Mouse (Mus musculus) hindlimb bud, embryonic 11.5 days (tissue): ENCODE measurements around the gene Acacb.

Experiments used
- DNase-seq: peaks from one replicate; pipeline ENCODE4 v3.0.0-alpha.2; 2012; ENCODE audit warnings: low read depth, low spot score; ENCODE audit errors: extremely low spot score

Gene Acacb

GRCm38 (mm10) chr5:114146028-114146888 lies at the start of gene Acacb:
TSS of gene Acacb (plus strand) at chr5:114146535.
- DNase-seq = no peak

- DNase-seq = peak; percentile 83
Measured at GRCm38 (mm10) chr5:114099709-114100389, 46.5 kb upstream of the Acacb start.

GRCm38 (mm10) chr5:114100390-114101099 lies 45.8 kb upstream of the Acacb start:
- DNase-seq = no peak

- DNase-seq = no peak
Measured at GRCm38 (mm10) chr5:114101873-114102272, 44.5 kb upstream of the Acacb start.

- DNase-seq = no peak
Measured at GRCm38 (mm10) chr5:114102807-114103206, 43.5 kb upstream of the Acacb start.

- DNase-seq = no peak
Measured at GRCm38 (mm10) chr5:114106391-114106935, 39.9 kb upstream of the Acacb start.

GRCm38 (mm10) chr5:114113334-114113733 lies 33.0 kb upstream of the Acacb start:
- no peak for DNase-seq

- no peak for DNase-seq
Measured at GRCm38 (mm10) chr5:114115030-114115429, 31.3 kb upstream of the Acacb start.

- no peak for DNase-seq
Measured at GRCm38 (mm10) chr5:114116586-114116985, 29.7 kb upstream of the Acacb start.

GRCm38 (mm10) chr5:114119806-114120205 lies 26.5 kb upstream of the Acacb start:
- no peak for DNase-seq

GRCm38 (mm10) chr5:114126008-114126407 lies 20.3 kb upstream of the Acacb start:
- DNase-seq = no peak

GRCm38 (mm10) chr5:114126499-114127244 lies 19.7 kb upstream of the Acacb start:
- no peak for DNase-seq

GRCm38 (mm10) chr5:114127374-114128349 lies 18.7 kb upstream of the Acacb start, which contains the start of gene Alkbh2:
TSS of gene Alkbh2 (minus strand) at chr5:114128218.
- peak; percentile 60 for DNase-seq

- DNase-seq = no peak
Measured at GRCm38 (mm10) chr5:114129550-114130210, 16.7 kb upstream of the Acacb start.

GRCm38 (mm10) chr5:114130211-114130605 lies 16.1 kb upstream of the Acacb start, which contains the start of gene Ung:
TSS of gene Ung (plus strand) at chr5:114130386.
- no peak for DNase-seq

GRCm38 (mm10) chr5:114130698-114131520 lies 15.4 kb upstream of the Acacb start:
- DNase-seq = no peak

GRCm38 (mm10) chr5:114131521-114131840 lies 14.9 kb upstream of the Acacb start:
- DNase-seq = no peak

- no peak for DNase-seq
Measured at GRCm38 (mm10) chr5:114132841-114133240, 13.5 kb upstream of the Acacb start.
